Mouse (Mus musculus) liver, embryonic 16.5 days (tissue): ENCODE results near the gene Gm12166. TPM values are rescaled to one million over a fixed set of nuclear protein-coding genes. Genes with fewer than 3 reads are reported as not detected.

Experiments
- ATAC-seq: fragments of 200-750 bp; cut with Nextera tagmentation; 2 replicates; pipeline ENCODE4 v1.8.0; 2017; ENCODE audit warnings: low read depth, mild to moderate bottlenecking, moderate number of reproducible peaks, moderate library complexity
- H3K27ac ChIP-seq: fragments of 300-500 bp; sonication (generic); 2 replicates; pipeline ENCODE4 v1.5.1; 2014; ENCODE audit warnings: mild to moderate bottlenecking, low read length
- H3K27me3 ChIP-seq: fragments of 300-500 bp; sonication (generic); 2 replicates; pipeline ENCODE4 v1.6.1; 2014; ENCODE audit warnings: low read depth, low read length, mixed read lengths; ENCODE audit not compliant: control insufficient read depth, insufficient read depth
- H3K36me3 ChIP-seq: fragments of 300-500 bp; sonication (generic); 2 replicates; pipeline ENCODE4 v1.6.1; 2014; ENCODE audit warnings: mild to moderate bottlenecking; ENCODE audit not compliant: control insufficient read depth, insufficient read depth
- H3K4me1 ChIP-seq: fragments of 300-500 bp; sonication (generic); 2 replicates; pipeline ENCODE4 v1.6.1; 2014; ENCODE audit warnings: low read depth, low read length, mixed read lengths; ENCODE audit not compliant: control insufficient read depth
- H3K4me2 ChIP-seq: fragments of 300-500 bp; sonication (generic); 2 replicates; pipeline ENCODE4 v1.6.1; 2014; ENCODE audit warnings: low read depth, low read length, mixed read lengths
- H3K4me3 ChIP-seq: fragments of 300-500 bp; sonication (generic); 2 replicates; pipeline ENCODE4 v1.5.1; 2014; ENCODE audit warnings: low read depth, mild to moderate bottlenecking, low read length
- H3K9ac ChIP-seq: fragments of 300-500 bp; sonication (generic); 2 replicates; pipeline ENCODE4 v1.6.1; 2014; ENCODE audit warnings: low read depth, low read length
- H3K9me3 ChIP-seq: fragments of 300-500 bp; sonication (generic); replicated peaks from 2 replicates; pipeline ENCODE4 v1.6.1; 2016; ENCODE audit warnings: low read length; ENCODE audit not compliant: control insufficient read depth
- whole genome bisulfite sequencing: fragments of 180-500 bp; shearing (Covaris S2); extraction: QIAGEN DNeasy Blood & Tissue Kit; methylation state at CpG from one replicate; pipeline ENCODE4 v1.1.7; 2014; ENCODE audit not compliant: insufficient replicate concordance; 5-methylcytosine and 5-hydroxymethylcytosine counted together
- polyA plus RNA-seq: library from polyadenylated mRNA; unstranded; fragments of >200 nt; fragmentation: Nextera tagmentation; extraction: Ambion mirVana; gene quantifications from 2 replicates; pipeline ENCODE4 v1.2.1, GENCODE M21; 2015

The Gm12166 gene
- polyA plus RNA-seq, 1 experiment from 2014 or later: 2.9 TPM

DNA sequence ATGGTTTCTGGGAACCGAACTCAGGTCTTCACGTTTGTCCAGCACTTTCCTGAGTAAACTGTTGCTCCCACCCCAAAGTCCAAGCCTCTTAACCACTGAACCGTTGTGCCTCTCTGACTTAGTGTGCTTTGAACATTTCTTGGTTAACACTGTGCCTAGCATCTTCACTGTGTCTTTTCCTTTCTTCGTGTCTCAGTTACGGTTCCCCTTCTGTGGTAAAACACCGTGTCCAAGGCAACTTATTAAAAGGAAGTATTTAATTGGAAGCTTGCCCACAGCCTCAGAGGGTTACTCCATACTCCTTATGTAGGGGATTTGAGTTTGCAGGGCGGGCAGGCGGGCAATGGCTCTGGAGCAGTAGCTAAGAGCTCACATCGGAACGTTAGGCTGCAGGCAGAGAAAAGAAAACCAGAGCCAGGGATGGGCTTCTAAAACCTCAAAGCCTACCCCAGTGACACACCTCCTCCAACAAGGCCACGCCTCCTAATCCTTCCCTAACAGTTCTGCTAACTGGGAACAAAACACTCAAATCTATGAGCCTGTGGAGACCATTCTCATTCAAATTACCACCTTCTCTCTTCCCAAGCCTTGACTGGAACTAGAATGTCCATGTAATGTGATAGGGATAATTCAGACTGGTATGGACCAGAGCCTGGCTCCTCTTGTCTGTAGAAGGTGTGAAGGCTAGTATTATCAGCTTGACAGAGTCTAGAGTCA, 24.5 kb upstream of the Gm12166 start:
- ATAC-seq: no peak
- peak overlapping the region; percentile 89 for H3K27ac ChIP-seq
- peaks cover 30% of the 10 kb centered on the region for H3K4me1 ChIP-seq

DNA sequence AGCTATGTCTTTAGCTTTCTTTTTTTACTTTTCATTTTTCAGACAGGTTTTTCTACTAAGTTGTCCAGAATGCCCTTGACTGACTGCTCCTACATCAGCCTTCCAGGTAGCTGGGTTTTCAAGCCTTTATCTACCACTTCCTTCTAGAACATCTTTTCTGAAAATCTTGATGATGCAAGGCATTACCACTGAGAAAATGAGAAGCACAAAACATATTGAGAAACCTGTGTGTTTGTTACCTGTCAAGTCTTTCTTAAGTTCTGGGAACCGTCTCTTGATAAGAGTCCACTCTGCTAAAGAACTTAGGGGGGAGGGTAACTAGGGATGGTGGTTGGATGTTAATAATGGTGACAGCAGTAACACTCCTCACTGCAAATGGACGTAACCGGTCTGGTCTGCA, 23.4 kb upstream of the Gm12166 start:
- H3K36me3 ChIP-seq: no peaks in the 10 kb centered on the region; the same call in 1 of the 2 replicates
- H3K9ac ChIP-seq: no peak overlapping the region
- H3K4me3 ChIP-seq: no peak overlapping the region
- H3K4me1 ChIP-seq: peaks cover 30% of the 10 kb centered on the region
- H3K4me2 ChIP-seq: no peak overlapping the region
- no peaks in the 10 kb centered on the region for H3K27me3 ChIP-seq
- H3K9me3 ChIP-seq: peaks cover 5% of the 10 kb centered on the region; the same call in 1 of the 2 replicates
- no peak overlapping the region for H3K27ac ChIP-seq
- ATAC-seq: no peak
- 61% methylated on average over 3 of the region's 3 CpGs for WGBS

More for the DNA sequence above, 24.5 kb upstream of the Gm12166 start:
- peaks cover 5% of the 10 kb centered on the region; the same call in 1 of the 2 replicates for H3K9me3 ChIP-seq
- WGBS: 76% methylated on average over 11 of the region's 11 CpGs
- no peak overlapping the region for H3K4me2 ChIP-seq
- H3K9ac ChIP-seq: no peak overlapping the region
- H3K36me3 ChIP-seq: no peaks in the 10 kb centered on the region; the same call in 1 of the 2 replicates
- no peaks in the 10 kb centered on the region for H3K27me3 ChIP-seq
- H3K4me3 ChIP-seq: no peak overlapping the region

DNA sequence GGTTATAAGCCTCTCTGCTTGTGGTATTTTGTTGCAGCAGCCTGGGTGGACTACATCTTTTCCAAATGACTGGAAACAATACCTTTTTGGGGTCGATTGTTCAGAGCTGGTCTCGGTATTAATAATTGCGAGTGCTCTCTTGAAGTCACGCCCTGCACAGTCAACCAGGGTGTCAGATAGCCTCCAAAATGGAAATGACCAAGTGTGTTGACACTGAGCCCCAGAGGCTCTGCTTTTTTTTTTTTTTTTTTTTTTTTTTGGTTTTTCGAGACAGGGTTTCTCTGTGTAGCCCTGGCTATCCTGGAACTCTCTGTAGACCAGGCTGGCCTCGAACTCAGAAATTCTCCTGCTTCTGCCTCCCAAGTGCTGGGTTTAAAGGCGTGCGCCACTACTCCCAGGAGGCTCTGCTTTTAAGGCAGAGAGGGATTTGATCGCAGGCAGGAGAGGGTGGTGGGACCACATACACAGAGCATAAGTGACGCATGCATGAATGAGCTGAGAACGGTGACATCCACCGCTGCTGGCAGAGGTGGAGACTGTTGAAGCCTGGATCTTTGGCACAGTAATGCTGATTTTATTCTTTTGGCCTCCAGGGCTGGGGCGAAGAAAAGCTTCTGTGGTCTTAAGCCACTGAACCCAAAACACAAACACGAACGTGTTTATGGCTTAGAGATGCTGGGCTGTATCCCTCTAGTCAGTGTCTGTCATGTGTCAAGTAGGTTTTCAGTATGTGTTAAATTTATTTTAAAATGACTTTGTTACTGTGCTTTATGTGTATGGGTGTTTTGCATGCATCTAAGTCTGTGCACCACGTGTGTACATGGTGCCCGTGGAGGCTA, 21.9 kb upstream of the Gm12166 start:
- H3K27me3 ChIP-seq: no peaks in the 10 kb centered on the region
- no peak overlapping the region for H3K4me2 ChIP-seq
- no peak for ATAC-seq
- peaks cover 5% of the 10 kb centered on the region; the same call in 1 of the 2 replicates for H3K9me3 ChIP-seq
- no peak overlapping the region for H3K9ac ChIP-seq
- no peak overlapping the region for H3K27ac ChIP-seq
- no peak overlapping the region for H3K4me3 ChIP-seq
- peaks cover 30% of the 10 kb centered on the region for H3K4me1 ChIP-seq
- 78% methylated on average over 17 of the region's 17 CpGs for WGBS
- no peaks in the 10 kb centered on the region; the same call in 1 of the 2 replicates for H3K36me3 ChIP-seq

DNA sequence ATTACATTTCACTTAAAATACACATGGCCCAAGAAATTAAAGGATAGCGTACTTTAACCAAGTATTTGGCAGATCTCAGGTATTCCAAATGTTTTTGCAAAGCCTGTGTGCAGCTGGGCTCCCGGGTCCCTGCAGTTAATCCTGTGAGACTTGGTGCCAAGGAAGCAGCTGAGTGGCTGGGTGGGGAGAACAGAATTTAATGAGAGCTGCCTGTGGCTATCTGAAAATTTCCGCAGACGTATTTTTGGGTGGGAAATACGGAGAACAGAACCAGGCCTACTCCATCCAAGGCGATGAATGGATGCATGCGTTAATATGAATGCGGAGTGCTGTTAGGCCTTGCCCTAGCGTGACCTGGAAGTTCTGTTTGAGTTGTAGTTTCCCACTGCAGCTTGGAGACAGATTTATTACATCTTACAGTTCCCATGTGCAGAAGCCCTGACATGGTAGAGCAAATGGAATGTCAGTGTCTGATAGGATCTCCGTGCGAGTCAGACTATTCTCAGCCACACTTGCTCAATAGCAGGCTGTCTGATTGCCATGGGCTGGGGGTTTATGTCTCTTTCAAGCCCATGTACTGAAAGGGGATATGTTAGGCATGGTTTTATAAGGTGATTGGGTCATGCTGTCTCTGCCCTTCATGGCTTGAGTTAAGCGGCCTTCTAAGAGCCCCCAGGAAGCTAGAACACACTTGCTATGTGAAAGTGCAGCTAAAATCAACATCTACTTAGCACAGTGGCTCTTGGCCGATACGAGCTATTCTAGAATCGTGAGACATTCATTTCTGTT, 21.1 kb upstream of the Gm12166 start:
- H3K27ac ChIP-seq: no peak overlapping the region
- H3K4me2 ChIP-seq: no peak overlapping the region
- WGBS: 81% methylated on average over 15 of the region's 15 CpGs
- H3K27me3 ChIP-seq: no peaks in the 10 kb centered on the region
- no peaks in the 10 kb centered on the region; the same call in 1 of the 2 replicates for H3K36me3 ChIP-seq
- no peak for ATAC-seq
- H3K9me3 ChIP-seq: peaks cover 5% of the 10 kb centered on the region; the same call in 1 of the 2 replicates
- peaks cover 24% of the 10 kb centered on the region for H3K4me1 ChIP-seq
- no peak overlapping the region for H3K9ac ChIP-seq
- H3K4me3 ChIP-seq: no peak overlapping the region

DNA sequence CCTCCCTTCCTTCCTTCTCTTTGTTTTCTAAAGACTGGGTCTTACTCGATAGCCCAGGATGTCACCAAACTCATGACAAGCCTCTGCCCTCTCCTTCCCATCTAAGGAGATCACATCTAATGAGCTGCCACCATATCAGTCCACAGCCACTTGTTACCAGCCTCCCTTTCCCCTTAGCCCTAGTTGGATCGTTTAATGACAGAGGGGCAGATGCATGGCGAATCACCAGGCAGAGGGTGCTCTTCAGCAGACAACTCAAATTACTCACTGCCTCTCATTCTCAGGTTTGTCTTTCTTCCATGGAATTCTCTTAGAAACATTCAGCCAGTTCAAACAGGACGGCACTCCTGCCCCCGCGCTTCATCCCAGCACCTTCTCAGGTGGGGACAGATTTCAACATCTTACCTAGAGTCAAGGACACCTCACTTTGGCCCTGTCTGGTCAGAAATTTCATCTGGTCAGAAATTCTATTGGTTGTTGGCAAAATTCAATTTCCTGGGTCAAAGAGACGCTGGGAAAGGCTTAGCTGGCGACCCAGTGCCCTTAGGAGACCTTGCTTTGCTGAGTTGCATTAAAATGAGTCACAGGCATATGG, 20.4 kb upstream of the Gm12166 start:
- peaks cover 5% of the 10 kb centered on the region; the same call in 1 of the 2 replicates for H3K9me3 ChIP-seq
- no peak for ATAC-seq
- 65% methylated on average over 8 of the region's 8 CpGs for WGBS
- H3K36me3 ChIP-seq: no peaks in the 10 kb centered on the region; the same call in 1 of the 2 replicates
- H3K27me3 ChIP-seq: no peaks in the 10 kb centered on the region
- H3K9ac ChIP-seq: no peak overlapping the region
- H3K27ac ChIP-seq: no peak overlapping the region
- no peak overlapping the region for H3K4me3 ChIP-seq
- H3K4me2 ChIP-seq: no peak overlapping the region
- peaks cover 24% of the 10 kb centered on the region for H3K4me1 ChIP-seq

DNA sequence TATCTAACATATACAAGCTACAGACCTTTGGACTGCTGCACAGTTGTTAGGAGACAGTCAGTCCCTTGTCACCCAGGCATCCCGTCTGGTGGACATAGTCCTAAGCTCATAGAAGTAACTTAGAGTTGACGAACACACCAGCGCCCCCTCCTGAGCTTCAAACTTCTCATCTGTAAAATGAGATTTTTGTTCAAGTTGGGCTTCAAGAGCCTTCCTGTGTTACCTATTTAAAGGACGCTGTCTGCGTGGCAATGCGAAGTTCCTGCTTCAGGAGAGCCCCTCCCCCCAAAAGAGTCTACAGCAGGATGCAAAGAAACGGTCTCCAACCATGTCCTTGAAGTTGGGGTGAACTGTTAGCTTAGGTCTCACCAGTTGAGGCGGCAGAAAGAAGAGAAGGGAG, 18.7 kb upstream of the Gm12166 start:
- Histone ChIP-seq H3K4me1 (peaks cover 9% of the 10 kb centered on the region), H3K9ac (no peak overlapping the region), H3K4me3 (no peak overlapping the region), H3K4me2 (no peak overlapping the region), H3K27me3 (no peaks in the 10 kb centered on the region), H3K9me3 (no peaks in the 10 kb centered on the region), H3K27ac (no peak overlapping the region), H3K36me3 (no peaks in the 10 kb centered on the region)
- 53% methylated on average over 8 of the region's 8 CpGs for WGBS
- ATAC-seq: no peak

DNA sequence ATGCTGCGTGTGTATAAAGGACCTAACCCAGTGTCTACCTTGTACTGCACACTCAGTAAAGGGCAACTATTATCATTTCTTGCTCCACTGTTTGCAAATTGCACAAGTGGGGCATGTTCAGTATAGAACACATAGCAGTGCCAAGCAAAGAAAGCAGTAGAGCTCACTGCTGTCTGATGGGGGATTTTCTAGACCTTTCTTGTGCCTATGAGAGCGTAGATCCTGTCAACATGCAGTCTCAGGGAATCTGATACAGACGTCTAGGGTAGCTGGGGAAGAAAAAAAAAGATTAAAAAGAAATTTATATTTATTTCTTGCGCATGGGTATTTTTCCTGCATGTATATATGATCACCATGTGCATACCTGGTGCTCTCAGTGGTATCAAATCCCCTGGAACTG, 18.0 kb upstream of the Gm12166 start:
- Histone ChIP-seq H3K4me3 (no peak overlapping the region), H3K27ac (no peak overlapping the region), H3K9ac (no peak overlapping the region), H3K4me1 (peaks cover 9% of the 10 kb centered on the region), H3K4me2 (no peak overlapping the region), H3K36me3 (no peaks in the 10 kb centered on the region), H3K27me3 (no peaks in the 10 kb centered on the region), H3K9me3 (no peaks in the 10 kb centered on the region)
- WGBS: 70% methylated on average over 4 of the region's 4 CpGs
- no peak for ATAC-seq

DNA sequence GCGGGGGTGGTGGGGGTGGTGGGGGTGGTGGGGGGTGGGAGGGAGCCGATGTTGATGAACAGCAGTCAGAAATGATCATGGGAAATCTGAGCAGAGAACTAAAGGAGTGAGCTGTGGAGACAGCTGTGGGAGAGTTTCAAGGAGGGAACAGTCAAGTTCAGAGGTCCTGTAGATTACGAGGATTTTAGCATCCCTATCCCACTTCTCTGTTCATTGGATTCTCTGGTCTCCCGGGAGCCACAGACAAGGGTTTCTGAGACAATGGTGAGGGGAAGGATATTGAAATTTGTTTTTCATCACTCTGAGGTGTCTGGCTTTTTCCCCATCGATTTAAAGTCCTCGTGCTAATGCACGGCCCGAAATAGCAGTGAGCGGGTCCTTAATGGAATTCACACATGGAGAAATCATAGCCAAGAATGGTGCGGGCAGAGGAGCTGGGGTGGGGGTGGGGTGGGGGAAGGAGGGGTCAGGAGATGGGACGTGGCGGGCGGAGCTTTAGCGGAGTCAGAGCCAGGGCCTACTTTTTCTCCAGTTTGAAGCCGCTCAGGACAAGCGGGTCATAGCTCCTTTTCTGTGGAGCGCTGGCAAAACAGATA, 17.4 kb upstream of the Gm12166 start:
- Histone ChIP-seq H3K27me3 (no peaks in the 10 kb centered on the region; the same call in 1 of the 2 replicates), H3K9me3 (no peaks in the 10 kb centered on the region), H3K36me3 (no peaks in the 10 kb centered on the region), H3K9ac (no peak overlapping the region), H3K4me3 (no peak overlapping the region), H3K27ac (no peak overlapping the region), H3K4me2 (no peak overlapping the region), H3K4me1 (peaks cover 9% of the 10 kb centered on the region)
- 72% methylated on average over 17 of the region's 17 CpGs for WGBS
- no peak for ATAC-seq
